Mouse (Mus musculus): ENCODE data around the gene Kbtbd13. TPM values are rescaled to one million over a fixed set of nuclear protein-coding genes. Genes with fewer than 3 reads are reported as not detected.
A peak's percentile ranks its signal among the peaks of the same experiment; 100 is the strongest.

Kbtbd13 gene
- polyA plus RNA-seq, 1 experiment from 2014 or later = 5.5 TPM

- Histone ChIP-seq H3K4me2 (no peak overlapping the region), H3K9ac (no peak overlapping the region), H3K9me3 (no peaks in the 10 kb centered on the region), H3K4me3 (no peak overlapping the region), H3K27ac (no peak overlapping the region), H3K4me1 (no peaks in the 10 kb centered on the region), H3K36me3 (no peaks in the 10 kb centered on the region), H3K27me3 (no peaks in the 10 kb centered on the region)
- WGBS = 35% methylated on average over 3 of the region's 3 CpGs
- no peak for ATAC-seq (ENCODE audit: borderline replicate concordance, extremely low read depth, low FRiP score, low TSS enrichment)
These were observed 26.3 kb upstream of the Kbtbd13 start for GRCm38 (mm10) chr9:65417738-65418137.

DNA sequence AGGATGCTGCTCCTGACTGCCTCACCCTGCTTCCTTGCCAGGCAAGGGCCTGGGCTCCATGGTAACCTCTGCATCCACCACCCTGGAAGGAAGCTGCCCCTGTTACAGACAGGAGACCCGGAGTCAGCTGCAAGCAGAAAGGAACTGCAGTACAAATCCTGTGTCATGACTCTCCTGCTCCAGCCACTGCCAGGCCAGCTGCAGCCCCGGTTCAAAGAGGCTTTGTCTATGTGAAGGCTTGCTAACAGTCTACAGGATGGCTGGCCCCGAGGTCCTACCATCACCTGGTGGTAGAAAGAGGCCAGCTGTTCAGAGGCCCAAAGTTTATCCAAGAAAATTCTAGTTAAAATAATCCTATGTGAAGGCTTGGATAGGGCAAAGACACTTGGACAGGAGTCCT is 19.9 kb upstream of the Kbtbd13 start:
- 44% methylated on average over 3 of the region's 3 CpGs for WGBS
- Histone ChIP-seq H3K9ac (no peak overlapping the region), H3K4me2 (no peak overlapping the region), H3K36me3 (peaks cover 17% of the 10 kb centered on the region), H3K9me3 (no peaks in the 10 kb centered on the region), H3K27me3 (no peaks in the 10 kb centered on the region), H3K27ac (no peak overlapping the region), H3K4me3 (no peak overlapping the region), H3K4me1 (no peaks in the 10 kb centered on the region)
- ATAC-seq (ENCODE audit: borderline replicate concordance, extremely low read depth, low FRiP score, low TSS enrichment) = no peak

DNA sequence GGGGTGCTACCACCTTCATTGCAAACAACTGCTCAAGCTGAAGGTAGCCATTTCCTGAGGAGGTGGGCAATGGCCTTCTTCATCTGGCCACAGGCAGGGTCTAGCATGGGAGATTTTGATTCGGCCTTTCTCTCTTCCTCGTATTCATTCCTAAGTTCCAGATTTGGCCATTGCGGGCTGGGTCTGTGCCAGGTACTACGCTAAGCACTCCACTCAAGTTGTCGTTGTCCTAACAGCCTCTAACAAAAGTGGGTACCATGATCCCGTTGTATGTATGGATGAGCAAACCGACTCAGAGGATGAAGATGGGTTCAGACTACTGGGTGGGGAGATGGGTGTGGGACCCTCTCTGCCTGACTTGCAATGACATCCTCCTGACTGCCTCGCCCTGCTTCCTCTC is 18.9 kb upstream of the Kbtbd13 start:
- no peak overlapping the region for H3K9ac ChIP-seq
- H3K4me3 ChIP-seq = no peak overlapping the region
- peaks cover 17% of the 10 kb centered on the region for H3K36me3 ChIP-seq
- H3K27ac ChIP-seq = no peak overlapping the region
- no peaks in the 10 kb centered on the region for H3K4me1 ChIP-seq
- ATAC-seq (ENCODE audit: borderline replicate concordance, extremely low read depth, low FRiP score, low TSS enrichment) = no peak
- 81% methylated on average over 8 of the region's 8 CpGs for WGBS
- no peaks in the 10 kb centered on the region for H3K9me3 ChIP-seq
- no peaks in the 10 kb centered on the region for H3K27me3 ChIP-seq
- no peak overlapping the region for H3K4me2 ChIP-seq

DNA sequence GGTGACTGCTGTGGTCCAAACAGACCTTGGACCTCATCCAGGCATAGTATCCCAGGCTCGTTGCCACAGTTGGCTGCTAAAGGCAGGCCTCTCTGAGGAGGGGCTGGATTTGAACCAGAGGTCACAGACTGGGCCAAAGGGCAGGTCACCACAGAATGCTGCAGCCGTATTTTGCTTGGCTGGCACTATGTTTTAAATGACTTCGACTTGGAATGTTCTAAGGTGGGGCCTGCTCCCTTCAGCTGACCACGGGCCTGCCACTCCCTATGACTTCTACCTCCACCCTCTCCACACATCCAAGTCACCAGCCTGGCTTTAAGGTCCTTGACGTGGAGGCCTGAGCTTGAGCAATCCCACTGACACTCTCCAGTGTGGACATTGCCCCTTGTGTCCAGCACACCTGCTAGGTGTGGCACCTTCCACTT is 17.4 kb upstream of the Kbtbd13 start:
- H3K4me3 ChIP-seq = no peak overlapping the region
- H3K4me2 ChIP-seq = no peak overlapping the region
- no peaks in the 10 kb centered on the region for H3K27me3 ChIP-seq
- H3K36me3 ChIP-seq = peaks cover 17% of the 10 kb centered on the region
- H3K9me3 ChIP-seq = no peaks in the 10 kb centered on the region
- peaks cover 6% of the 10 kb centered on the region for H3K4me1 ChIP-seq
- H3K27ac ChIP-seq = no peak overlapping the region
- H3K9ac ChIP-seq = no peak overlapping the region
- 49% methylated on average over 5 of the region's 5 CpGs for WGBS
- ATAC-seq (ENCODE audit: borderline replicate concordance, extremely low read depth, low FRiP score, low TSS enrichment) = no peak

DNA sequence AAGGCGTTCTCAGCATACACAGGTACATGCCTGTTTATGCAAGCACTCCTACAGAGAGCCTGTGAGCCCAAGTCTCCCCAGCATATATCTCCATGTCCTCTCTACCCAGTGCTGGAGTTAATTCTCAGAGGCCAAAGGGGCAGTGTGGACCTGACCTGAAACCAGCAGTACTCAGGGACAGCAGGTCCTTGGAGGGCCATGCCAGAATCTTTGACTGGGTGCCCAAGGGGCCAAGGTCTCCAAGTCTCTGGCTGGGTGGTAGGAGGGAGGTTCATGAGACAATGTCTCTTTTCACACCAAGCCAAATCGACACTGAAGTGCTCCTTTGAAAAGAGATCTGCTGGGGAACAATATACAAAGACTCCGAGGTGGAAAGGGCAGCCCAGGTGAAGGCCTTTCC is 16.4 kb upstream of the Kbtbd13 start:
- peaks cover 17% of the 10 kb centered on the region for H3K36me3 ChIP-seq
- ATAC-seq (ENCODE audit: borderline replicate concordance, extremely low read depth, low FRiP score, low TSS enrichment) = no peak
- no peaks in the 10 kb centered on the region for H3K27me3 ChIP-seq
- no peaks in the 10 kb centered on the region for H3K9me3 ChIP-seq
- no peak overlapping the region for H3K4me3 ChIP-seq
- 71% methylated on average over 3 of the region's 3 CpGs for WGBS
- no peak overlapping the region for H3K27ac ChIP-seq
- no peak overlapping the region for H3K4me2 ChIP-seq
- no peak overlapping the region for H3K9ac ChIP-seq
- peaks cover 12% of the 10 kb centered on the region for H3K4me1 ChIP-seq

- H3K4me3 ChIP-seq = no peak overlapping the region
- no peak overlapping the region for H3K4me2 ChIP-seq
- H3K27ac ChIP-seq = no peak overlapping the region
- H3K36me3 ChIP-seq = peaks cover 15% of the 10 kb centered on the region
- H3K9me3 ChIP-seq = no peaks in the 10 kb centered on the region
- H3K9ac ChIP-seq = no peak overlapping the region
- H3K27me3 ChIP-seq = no peaks in the 10 kb centered on the region
- 77% methylated on average over 5 of the region's 5 CpGs for WGBS
- no peak for ATAC-seq (ENCODE audit: borderline replicate concordance, extremely low read depth, low FRiP score, low TSS enrichment)
- H3K4me1 ChIP-seq = peaks cover 18% of the 10 kb centered on the region
These were observed 15.9 kb upstream of the Kbtbd13 start for GRCm38 (mm10) chr9:65407327-65407726.

DNA sequence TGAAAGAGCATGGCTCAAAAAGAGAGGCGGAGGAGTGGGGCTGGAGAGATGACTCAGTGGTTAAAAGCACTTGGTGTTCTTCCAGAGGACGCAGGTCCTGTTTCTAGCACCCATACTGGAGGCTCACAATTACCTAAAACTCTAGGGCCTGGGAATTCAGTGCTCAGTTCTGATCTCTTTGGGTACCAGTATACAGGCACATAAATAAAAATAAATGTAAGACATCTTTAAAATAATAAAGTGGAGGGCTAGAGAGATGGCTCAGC is 13.7 kb upstream of the Kbtbd13 start:
- Histone ChIP-seq H3K4me1 (peaks cover 28% of the 10 kb centered on the region), H3K27me3 (no peaks in the 10 kb centered on the region), H3K27ac (peak overlapping the region; percentile 81), H3K36me3 (no peaks in the 10 kb centered on the region; the same call in none of the 2 replicates), H3K4me2 (peak overlapping the region; percentile 19), H3K4me3 (no peak overlapping the region), H3K9me3 (no peaks in the 10 kb centered on the region), H3K9ac (0 out of 2 replicates have a peak overlapping the region, but pooled peaks have one; percentile 20)
- 80% methylated on average over 2 of the region's 2 CpGs for WGBS
- ATAC-seq (ENCODE audit: borderline replicate concordance, extremely low read depth, low FRiP score, low TSS enrichment) = no peak

GRCm38 (mm10) chr9:65404331-65405183 is 13.1 kb upstream of the Kbtbd13 start:
- ATAC-seq (ENCODE audit: borderline replicate concordance, extremely low read depth, low FRiP score, low TSS enrichment) = peak; percentile 86
- peaks cover 28% of the 10 kb centered on the region for H3K4me1 ChIP-seq
- H3K27me3 ChIP-seq = no peaks in the 10 kb centered on the region
- H3K9ac ChIP-seq = 0 out of 2 replicates have a peak overlapping the region, but pooled peaks have one; percentile 20
- no peaks in the 10 kb centered on the region; the same call in 1 of the 2 replicates for H3K36me3 ChIP-seq
- H3K27ac ChIP-seq = peak overlapping the region; percentile 81
- H3K4me3 ChIP-seq = no peak overlapping the region
- H3K9me3 ChIP-seq = no peaks in the 10 kb centered on the region
- peak overlapping the region; percentile 19 for H3K4me2 ChIP-seq
- 39% methylated on average over 15 of the region's 15 CpGs for WGBS

DNA sequence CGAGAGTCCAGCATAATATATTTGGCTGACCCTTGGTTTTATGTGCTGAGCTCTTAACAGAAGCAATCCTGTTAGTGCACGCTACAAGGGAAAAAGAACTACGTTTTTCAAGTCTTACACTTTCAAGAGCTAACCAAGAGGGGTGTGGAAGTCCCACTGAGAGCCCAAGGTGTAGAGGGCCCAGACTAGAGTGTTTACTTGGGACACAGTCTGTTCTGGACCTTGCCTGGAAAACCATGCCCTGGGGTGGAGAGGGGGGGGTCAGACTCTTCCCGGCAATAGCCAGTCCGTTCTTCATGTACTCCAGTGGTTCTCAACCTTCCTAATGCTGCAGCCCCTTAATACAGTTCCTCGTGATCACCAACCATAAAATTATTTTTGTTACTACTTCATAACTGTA is 8.5 kb upstream of the Kbtbd13 start:
- Histone ChIP-seq H3K9me3 (no peaks in the 10 kb centered on the region), H3K4me3 (peak overlapping the region; percentile 55), H3K4me1 (peaks cover 36% of the 10 kb centered on the region), H3K27ac (0 out of 2 replicates have a peak overlapping the region, but pooled peaks have one; percentile 12), H3K9ac (no peak overlapping the region), H3K4me2 (peak overlapping the region; percentile 71), H3K27me3 (no peaks in the 10 kb centered on the region), H3K36me3 (no peaks in the 10 kb centered on the region)
- no peak for ATAC-seq (ENCODE audit: borderline replicate concordance, extremely low read depth, low FRiP score, low TSS enrichment)
- 55% methylated on average over 6 of the region's 6 CpGs for WGBS

DNA sequence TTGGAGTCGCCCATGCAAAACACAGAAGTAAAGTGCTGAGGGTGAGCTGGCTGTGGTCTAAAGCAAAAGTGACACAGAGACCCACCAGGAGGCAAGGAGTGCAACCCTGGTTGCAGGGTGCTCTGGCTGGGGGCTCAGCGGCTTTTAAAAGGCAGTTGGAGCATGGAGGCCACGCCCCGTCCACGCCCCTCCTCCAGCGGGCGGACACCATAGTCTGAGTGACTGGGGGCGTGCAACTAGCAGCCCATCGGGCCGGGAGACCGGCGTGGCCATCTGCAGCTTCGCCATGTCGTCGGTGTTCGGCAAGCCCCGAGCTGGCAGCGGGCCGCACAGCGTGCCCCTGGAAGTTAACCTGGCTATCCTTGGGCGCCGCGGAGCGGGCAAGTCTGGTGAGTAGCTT is 6.8 kb upstream of the Kbtbd13 start, which contains the start of gene Rasl12:
Rasl12 (plus strand) TSS at position 228 of the 400 bp plus-strand sequence.
- peak within 1 kb of the TSS; percentile 71 for H3K4me2 ChIP-seq
- no peaks in the 10 kb centered on the region for H3K27me3 ChIP-seq
- peak within 1 kb of the TSS; percentile 39 for H3K9ac ChIP-seq
- peak within 1 kb of the TSS; percentile 30; the same call in 1 of the 2 replicates for H3K27ac ChIP-seq
- H3K36me3 ChIP-seq = no peaks in the 10 kb centered on the region
- H3K4me3 ChIP-seq = peak within 1 kb of the TSS; percentile 55
- H3K4me1 ChIP-seq = peaks cover 34% of the 10 kb centered on the region
- under 1% methylated on average over 24 of the region's 24 CpGs for WGBS
- H3K9me3 ChIP-seq = no peaks in the 10 kb centered on the region
- ATAC-seq (ENCODE audit: borderline replicate concordance, extremely low read depth, low FRiP score, low TSS enrichment) = peak; percentile 72; the same call in 1 of the 2 replicates

GRCm38 (mm10) chr9:65394360-65394759 is 2.9 kb upstream of the Kbtbd13 start:
- H3K27ac ChIP-seq = peak overlapping the region; percentile 42; the same call in 1 of the 2 replicates

DNA sequence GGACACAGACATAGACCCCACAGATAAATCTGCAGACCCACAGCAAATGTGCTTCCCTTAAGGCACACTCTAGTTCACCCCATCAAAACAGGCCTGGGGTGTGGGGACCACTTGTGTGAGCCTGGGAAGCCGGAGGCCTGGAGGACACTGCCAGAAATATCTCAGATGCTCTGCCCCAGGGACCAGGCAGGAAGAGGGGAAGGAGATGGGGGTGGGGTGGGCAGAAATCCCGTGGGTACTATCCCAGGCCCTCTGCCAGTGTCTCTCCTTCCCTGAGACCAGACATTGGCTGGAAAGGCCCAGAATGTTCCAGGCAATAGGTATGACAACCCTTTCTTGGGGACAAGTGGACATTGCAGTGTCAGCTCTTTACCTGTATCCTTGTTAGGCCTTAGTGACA is 2.2 kb upstream of the Kbtbd13 start:
- H3K9me3 ChIP-seq = no peaks in the 10 kb centered on the region
- peaks cover 32% of the 10 kb centered on the region for H3K4me1 ChIP-seq
- no peak overlapping the region for H3K4me3 ChIP-seq
- H3K9ac ChIP-seq = no peak overlapping the region
- H3K27me3 ChIP-seq = peaks cover 30% of the 10 kb centered on the region
- H3K27ac ChIP-seq = peak overlapping the region; percentile 42; the same call in 1 of the 2 replicates
- H3K36me3 ChIP-seq = no peaks in the 10 kb centered on the region
- 27% methylated on average over 2 of the region's 2 CpGs for WGBS
- no peak overlapping the region for H3K4me2 ChIP-seq
- no peak for ATAC-seq (ENCODE audit: borderline replicate concordance, extremely low read depth, low FRiP score, low TSS enrichment)

More at GRCm38 (mm10) chr9:65394360-65394759, 2.9 kb upstream of the Kbtbd13 start:
- H3K9ac ChIP-seq = no peak overlapping the region
- H3K4me3 ChIP-seq = no peak overlapping the region
- no peak overlapping the region for H3K4me2 ChIP-seq
- peaks cover 26% of the 10 kb centered on the region for H3K4me1 ChIP-seq
- peaks cover 30% of the 10 kb centered on the region for H3K27me3 ChIP-seq
- no peak for ATAC-seq (ENCODE audit: borderline replicate concordance, extremely low read depth, low FRiP score, low TSS enrichment)
- no peaks in the 10 kb centered on the region for H3K36me3 ChIP-seq
- 43% methylated on average over 2 of the region's 2 CpGs for WGBS
- no peaks in the 10 kb centered on the region for H3K9me3 ChIP-seq

Data from lung, embryonic 15.5 days (tissue).